Mouse (Mus musculus): ENCODE data around the gene Gm28053. TPM values are rescaled to one million over a fixed set of nuclear protein-coding genes. Genes with fewer than 3 reads are reported as not detected.

The Gm28053 gene
- polyA plus RNA-seq (2015; fragmentation: Nextera tagmentation; extraction: Ambion mirVana) = 3.7 and 5.0 TPM in 2 replicates

GRCm38 (mm10) chr6:48718455-48718854, at the start of gene Gm28053, which contains the start of gene Gimap7:
Gene Gm28053, plus strand, starts transcription at chr6:48718607.
Gene Gimap7, plus strand, starts transcription at chr6:48718621.
- WGBS = 56% methylated on average over 2 of the region's 2 CpGs
- H3K4me2 ChIP-seq = no peak within 1 kb of the TSS
- no peaks in the 10 kb centered on the region for H3K4me1 ChIP-seq
- no peak for ATAC-seq (ENCODE audit: extremely low read depth, insufficient number of reproducible peaks, low FRiP score, low TSS enrichment)
- no peak within 1 kb of the TSS for H3K9ac ChIP-seq
- no peak within 1 kb of the TSS for H3K4me3 ChIP-seq
- no peak within 1 kb of the TSS for H3K27ac ChIP-seq (replicated peaks)
- no peaks in the 10 kb centered on the region for H3K27me3 ChIP-seq (replicated peaks)
- H3K36me3 ChIP-seq = no peaks in the 10 kb centered on the region
- no peaks in the 10 kb centered on the region for H3K9me3 ChIP-seq

DNA sequence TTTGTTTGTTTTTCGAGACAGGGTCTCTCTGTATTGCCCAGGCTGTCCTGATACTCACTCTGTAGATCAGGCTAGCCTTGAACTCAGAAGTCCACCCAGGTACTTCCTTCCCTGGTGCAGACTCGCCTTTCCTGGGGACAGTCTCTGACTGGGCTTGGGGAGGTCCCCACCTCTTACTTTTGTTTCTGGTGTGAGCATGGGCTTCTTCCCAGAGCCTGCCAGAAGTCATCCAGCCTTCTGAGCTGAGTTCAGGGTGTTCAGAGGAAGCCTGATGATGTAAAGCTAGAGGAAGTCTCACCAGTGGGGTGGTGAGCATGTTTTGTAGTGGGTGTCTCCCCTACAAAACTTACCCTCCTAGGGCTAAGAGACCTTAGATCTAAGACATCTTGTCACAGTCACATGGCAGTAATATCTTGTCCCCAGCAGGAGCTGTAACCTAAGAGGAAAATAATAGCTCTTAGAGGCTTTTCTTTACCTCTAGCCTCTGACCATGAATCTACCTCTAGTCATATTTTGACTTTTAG, 48.9 kb upstream of the Gm28053 start:
- Histone ChIP-seq H3K4me1 (no peaks in the 10 kb centered on the region), H3K9me3 (no peaks in the 10 kb centered on the region), H3K36me3 (no peaks in the 10 kb centered on the region), H3K9ac (no peak overlapping the region), H3K27me3 (replicated peaks) (no peaks in the 10 kb centered on the region), H3K4me2 (no peak overlapping the region), H3K4me3 (no peak overlapping the region), H3K27ac (replicated peaks) (no peak overlapping the region)
- ATAC-seq (ENCODE audit: extremely low read depth, insufficient number of reproducible peaks, low FRiP score, low TSS enrichment) = no peak
- WGBS = 53% methylated on average over 2 of the region's 2 CpGs

DNA sequence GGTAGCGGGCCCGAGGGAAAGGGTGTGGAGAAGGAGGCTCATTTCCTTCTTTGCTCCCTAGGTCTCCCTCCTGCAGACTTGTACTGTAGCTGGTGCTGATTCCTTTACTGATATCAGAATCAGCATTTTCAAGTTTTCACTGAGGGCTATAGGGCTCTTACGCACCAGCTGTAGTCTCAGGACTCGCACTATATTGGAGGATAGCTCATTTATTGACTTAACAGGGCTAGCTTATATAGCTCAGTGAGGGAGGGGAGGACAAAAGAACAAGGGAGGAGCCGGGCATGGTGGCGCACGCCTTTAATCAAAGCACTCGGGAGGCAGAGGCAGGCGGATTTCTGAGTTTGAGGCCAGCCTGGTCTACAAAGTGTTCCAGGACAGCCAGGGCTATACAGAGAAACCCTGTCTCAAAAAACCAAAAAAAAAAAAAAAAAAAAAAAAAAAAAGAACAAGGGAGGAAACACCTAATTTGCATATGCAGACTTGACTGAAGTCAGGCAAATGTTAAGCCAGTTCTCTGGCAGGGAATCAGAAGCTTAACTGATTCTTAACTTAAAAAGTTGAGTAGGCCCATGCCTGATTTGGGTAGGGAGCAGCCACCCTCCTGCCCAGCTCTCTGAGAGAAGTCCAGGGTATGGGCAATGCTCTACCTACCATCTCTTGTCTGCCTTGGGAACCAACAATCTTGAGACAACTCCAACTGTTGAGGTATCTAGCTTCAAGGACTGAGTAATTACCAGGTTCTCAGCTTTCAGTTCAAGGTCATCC, 43.9 kb upstream of the Gm28053 start:
- Histone ChIP-seq H3K36me3 (no peaks in the 10 kb centered on the region), H3K27me3 (replicated peaks) (no peaks in the 10 kb centered on the region), H3K4me3 (no peak overlapping the region), H3K9me3 (no peaks in the 10 kb centered on the region), H3K4me1 (peaks cover 5% of the 10 kb centered on the region; the same call in 1 of the 2 replicates), H3K9ac (no peak overlapping the region), H3K4me2 (no peak overlapping the region), H3K27ac (replicated peaks) (no peak overlapping the region)
- 93% methylated on average over 9 of the region's 9 CpGs for WGBS
- ATAC-seq (ENCODE audit: extremely low read depth, insufficient number of reproducible peaks, low FRiP score, low TSS enrichment) = no peak

DNA sequence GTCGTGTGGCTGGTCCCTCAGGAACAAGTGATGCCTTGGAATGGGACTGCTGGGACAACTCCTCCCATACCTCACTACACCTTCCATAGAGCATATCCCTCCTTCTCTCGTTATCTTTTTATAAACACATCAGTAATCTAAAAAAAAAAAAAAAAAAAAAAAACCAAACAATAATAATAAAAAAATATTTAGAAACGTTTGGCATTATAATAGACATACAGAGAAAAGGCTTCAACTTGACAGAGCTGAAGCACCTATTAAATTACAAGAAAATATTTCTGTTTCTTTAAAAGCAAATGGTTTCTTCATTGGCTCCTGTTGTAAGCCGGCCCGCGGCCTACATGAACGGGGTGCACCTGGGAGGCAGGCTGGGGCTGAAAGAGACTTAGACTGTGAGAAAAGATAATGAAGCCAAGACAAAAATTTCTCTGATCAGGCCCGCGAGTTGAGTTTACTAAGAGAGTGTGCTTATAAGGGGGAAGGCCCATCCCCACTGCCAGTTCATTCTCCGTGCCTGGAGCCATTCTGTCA, 42.9 kb upstream of the Gm28053 start:
- H3K4me1 ChIP-seq = peaks cover 5% of the 10 kb centered on the region; the same call in 1 of the 2 replicates
- H3K9me3 ChIP-seq = no peaks in the 10 kb centered on the region
- no peaks in the 10 kb centered on the region; the same call in 1 of the 2 replicates for H3K36me3 ChIP-seq
- no peaks in the 10 kb centered on the region for H3K27me3 ChIP-seq (replicated peaks)
- WGBS = 42% methylated on average over 10 of the region's 10 CpGs
- peak overlapping the region; percentile 66 for H3K4me2 ChIP-seq
- H3K27ac ChIP-seq (replicated peaks) = peak overlapping the region; percentile 56; the same call in 1 of the 2 replicates
- H3K4me3 ChIP-seq = peak overlapping the region; percentile 46
- ATAC-seq (ENCODE audit: extremely low read depth, insufficient number of reproducible peaks, low FRiP score, low TSS enrichment) = no peak
- H3K9ac ChIP-seq = peak overlapping the region; percentile 72

GRCm38 (mm10) chr6:48675931-48676859, 42.2 kb upstream of the Gm28053 start, which contains the start of gene Gimap9:
Gene Gimap9, plus strand, starts transcription at chr6:48676129.
- Histone ChIP-seq H3K4me2 (peak within 1 kb of the TSS; percentile 66), H3K27ac (replicated peaks) (peak within 1 kb of the TSS; percentile 56), H3K9me3 (no peaks in the 10 kb centered on the region), H3K4me3 (peak within 1 kb of the TSS; percentile 46), H3K36me3 (no peaks in the 10 kb centered on the region; the same call in 1 of the 2 replicates), H3K9ac (peak within 1 kb of the TSS; percentile 72), H3K27me3 (replicated peaks) (no peaks in the 10 kb centered on the region), H3K4me1 (peaks cover 5% of the 10 kb centered on the region; the same call in 1 of the 2 replicates)
- no peak for ATAC-seq (ENCODE audit: extremely low read depth, insufficient number of reproducible peaks, low FRiP score, low TSS enrichment)
- WGBS = 26% methylated on average over 13 of the region's 13 CpGs

DNA sequence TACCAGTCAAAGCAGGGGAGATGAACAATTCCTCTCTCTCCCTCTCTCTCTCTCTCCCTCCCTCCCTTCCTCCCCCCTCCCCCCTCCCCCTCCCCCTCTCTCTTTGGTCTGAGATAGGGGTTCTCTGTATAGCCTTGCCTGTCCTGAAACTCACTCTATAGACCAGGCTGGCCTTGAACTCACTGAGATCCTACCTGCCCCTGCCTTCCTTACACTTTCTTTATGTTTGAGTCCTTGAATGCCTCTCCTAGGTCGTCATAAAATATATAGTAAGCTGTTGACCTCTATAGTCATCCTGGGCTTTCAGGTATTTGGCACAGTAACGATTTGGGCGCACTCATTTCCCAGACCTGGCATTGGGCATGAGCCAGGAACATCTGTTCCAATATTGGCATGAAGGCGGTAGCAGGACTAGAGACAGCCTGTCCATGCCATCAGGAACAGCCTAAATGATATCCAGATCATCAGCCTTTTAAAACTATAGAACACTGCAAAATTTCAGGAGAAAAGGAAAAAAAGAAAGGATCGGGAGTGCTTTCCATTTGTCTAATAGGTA, 41.5 kb upstream of the Gm28053 start:
- Histone ChIP-seq H3K9ac (peak overlapping the region; percentile 72), H3K27me3 (replicated peaks) (no peaks in the 10 kb centered on the region), H3K4me2 (peak overlapping the region; percentile 66), H3K9me3 (no peaks in the 10 kb centered on the region), H3K4me1 (peaks cover 5% of the 10 kb centered on the region; the same call in 1 of the 2 replicates), H3K36me3 (no peaks in the 10 kb centered on the region; the same call in 1 of the 2 replicates), H3K4me3 (peak overlapping the region; percentile 46), H3K27ac (replicated peaks) (no peak overlapping the region)
- no peak for ATAC-seq (ENCODE audit: extremely low read depth, insufficient number of reproducible peaks, low FRiP score, low TSS enrichment)
- 76% methylated on average over 5 of the region's 5 CpGs for WGBS

- no peak overlapping the region for H3K4me3 ChIP-seq
- WGBS = 86% methylated on average over 17 of the region's 17 CpGs
Observed at GRCm38 (mm10) chr6:48677492-48678345, 40.7 kb upstream of the Gm28053 start.

DNA sequence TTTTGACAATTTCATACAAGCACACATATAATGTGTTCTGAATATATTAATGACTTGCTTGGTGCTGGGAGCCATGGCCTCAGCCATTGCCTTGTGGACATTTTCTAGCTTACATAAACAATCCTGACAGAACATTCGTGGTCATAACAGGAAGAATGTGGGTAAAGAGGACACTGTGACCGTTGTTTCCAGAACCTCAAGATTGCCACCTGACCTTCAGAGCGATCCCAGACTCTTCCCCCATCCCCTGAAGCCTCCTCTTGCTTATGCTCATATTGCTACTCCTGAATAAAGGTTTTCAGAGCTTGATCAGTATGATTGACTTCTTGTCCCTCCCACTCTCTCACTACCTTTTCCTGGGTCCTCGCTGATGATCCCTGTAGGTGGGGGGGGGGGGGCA, 40.0 kb upstream of the Gm28053 start:
- no peak overlapping the region for H3K9ac ChIP-seq
- H3K27me3 ChIP-seq (replicated peaks) = no peaks in the 10 kb centered on the region
- ATAC-seq (ENCODE audit: extremely low read depth, insufficient number of reproducible peaks, low FRiP score, low TSS enrichment) = no peak
- no peak overlapping the region for H3K4me2 ChIP-seq
- H3K27ac ChIP-seq (replicated peaks) = no peak overlapping the region
- WGBS = 70% methylated on average over 4 of the region's 4 CpGs
- H3K4me1 ChIP-seq = peaks cover 5% of the 10 kb centered on the region; the same call in 1 of the 2 replicates
- H3K4me3 ChIP-seq = no peak overlapping the region
- H3K36me3 ChIP-seq = no peaks in the 10 kb centered on the region; the same call in 1 of the 2 replicates
- no peaks in the 10 kb centered on the region for H3K9me3 ChIP-seq

More at GRCm38 (mm10) chr6:48677492-48678345, 40.7 kb upstream of the Gm28053 start:
- H3K4me2 ChIP-seq = 0 out of 2 replicates have a peak overlapping the region, but pooled peaks have one; percentile 66
- no peaks in the 10 kb centered on the region for H3K9me3 ChIP-seq
- no peaks in the 10 kb centered on the region for H3K27me3 ChIP-seq (replicated peaks)
- no peak overlapping the region for H3K9ac ChIP-seq
- no peak for ATAC-seq (ENCODE audit: extremely low read depth, insufficient number of reproducible peaks, low FRiP score, low TSS enrichment)
- H3K4me1 ChIP-seq = peaks cover 5% of the 10 kb centered on the region; the same call in 1 of the 2 replicates
- no peaks in the 10 kb centered on the region; the same call in 1 of the 2 replicates for H3K36me3 ChIP-seq
- no peak overlapping the region for H3K27ac ChIP-seq (replicated peaks)

DNA sequence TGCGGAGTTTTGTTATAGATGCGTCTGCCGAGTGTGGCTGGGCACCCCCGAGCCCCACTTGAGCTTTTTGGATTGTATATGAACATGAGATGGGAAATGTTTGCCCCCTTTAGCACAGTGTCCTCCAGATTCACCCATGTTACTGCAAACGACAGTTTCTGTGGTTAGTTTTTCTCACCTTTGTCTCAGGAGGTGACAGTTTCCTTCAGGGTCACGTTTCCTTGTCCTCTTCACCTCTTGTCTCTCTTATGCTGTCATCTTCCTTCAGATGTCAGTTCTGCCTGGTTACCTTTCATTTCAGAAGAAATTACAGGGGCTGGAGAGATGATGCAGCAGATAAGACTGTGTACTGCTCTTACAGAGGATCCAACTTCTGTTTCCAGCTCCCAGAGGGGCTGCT, 38.7 kb upstream of the Gm28053 start:
- peaks cover 7% of the 10 kb centered on the region; the same call in 1 of the 2 replicates for H3K4me1 ChIP-seq
- WGBS = 72% methylated on average over 6 of the region's 6 CpGs
- H3K36me3 ChIP-seq = no peaks in the 10 kb centered on the region; the same call in 1 of the 2 replicates
- no peak for ATAC-seq (ENCODE audit: extremely low read depth, insufficient number of reproducible peaks, low FRiP score, low TSS enrichment)
- H3K4me2 ChIP-seq = no peak overlapping the region
- H3K27me3 ChIP-seq (replicated peaks) = no peaks in the 10 kb centered on the region
- no peak overlapping the region for H3K4me3 ChIP-seq
- H3K9me3 ChIP-seq = no peaks in the 10 kb centered on the region
- no peak overlapping the region for H3K27ac ChIP-seq (replicated peaks)
- H3K9ac ChIP-seq = no peak overlapping the region

DNA sequence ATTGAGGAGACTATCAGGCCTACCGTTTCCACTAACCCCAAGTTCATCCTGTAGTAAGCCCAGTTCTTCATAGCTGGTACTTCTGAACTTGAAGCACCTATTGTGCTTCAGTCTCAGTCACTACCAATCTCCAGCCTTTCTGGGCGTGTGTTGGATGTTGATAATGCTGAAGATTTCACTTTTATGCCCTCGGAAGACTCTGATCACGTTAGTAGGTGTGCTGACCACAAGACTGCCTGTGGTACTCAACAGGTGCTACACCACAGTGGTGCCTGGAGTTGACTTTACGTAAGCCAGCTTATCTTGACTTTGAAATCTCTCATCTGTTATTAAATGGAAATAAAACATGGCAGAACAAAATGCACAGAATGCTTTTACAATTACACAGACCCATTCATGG, 38.0 kb upstream of the Gm28053 start:
- no peak overlapping the region for H3K4me3 ChIP-seq
- no peak overlapping the region for H3K27ac ChIP-seq (replicated peaks)
- peaks cover 7% of the 10 kb centered on the region; the same call in 1 of the 2 replicates for H3K4me1 ChIP-seq
- no peak overlapping the region for H3K9ac ChIP-seq
- 72% methylated on average over 5 of the region's 5 CpGs for WGBS
- no peak overlapping the region for H3K4me2 ChIP-seq
- ATAC-seq (ENCODE audit: extremely low read depth, insufficient number of reproducible peaks, low FRiP score, low TSS enrichment) = no peak
- H3K27me3 ChIP-seq (replicated peaks) = no peaks in the 10 kb centered on the region
- H3K9me3 ChIP-seq = no peaks in the 10 kb centered on the region
- no peaks in the 10 kb centered on the region; the same call in 1 of the 2 replicates for H3K36me3 ChIP-seq

All from heart, embryonic 13.5 days (tissue).